Mouse (Mus musculus) cerebellum, adult 11 months (tissue): ENCODE data around the gene Ammecr1.

Source experiments
- DNase-seq: peaks from one replicate; pipeline ENCODE4 v3.0.0; 2022

Ammecr1 gene

DNA sequence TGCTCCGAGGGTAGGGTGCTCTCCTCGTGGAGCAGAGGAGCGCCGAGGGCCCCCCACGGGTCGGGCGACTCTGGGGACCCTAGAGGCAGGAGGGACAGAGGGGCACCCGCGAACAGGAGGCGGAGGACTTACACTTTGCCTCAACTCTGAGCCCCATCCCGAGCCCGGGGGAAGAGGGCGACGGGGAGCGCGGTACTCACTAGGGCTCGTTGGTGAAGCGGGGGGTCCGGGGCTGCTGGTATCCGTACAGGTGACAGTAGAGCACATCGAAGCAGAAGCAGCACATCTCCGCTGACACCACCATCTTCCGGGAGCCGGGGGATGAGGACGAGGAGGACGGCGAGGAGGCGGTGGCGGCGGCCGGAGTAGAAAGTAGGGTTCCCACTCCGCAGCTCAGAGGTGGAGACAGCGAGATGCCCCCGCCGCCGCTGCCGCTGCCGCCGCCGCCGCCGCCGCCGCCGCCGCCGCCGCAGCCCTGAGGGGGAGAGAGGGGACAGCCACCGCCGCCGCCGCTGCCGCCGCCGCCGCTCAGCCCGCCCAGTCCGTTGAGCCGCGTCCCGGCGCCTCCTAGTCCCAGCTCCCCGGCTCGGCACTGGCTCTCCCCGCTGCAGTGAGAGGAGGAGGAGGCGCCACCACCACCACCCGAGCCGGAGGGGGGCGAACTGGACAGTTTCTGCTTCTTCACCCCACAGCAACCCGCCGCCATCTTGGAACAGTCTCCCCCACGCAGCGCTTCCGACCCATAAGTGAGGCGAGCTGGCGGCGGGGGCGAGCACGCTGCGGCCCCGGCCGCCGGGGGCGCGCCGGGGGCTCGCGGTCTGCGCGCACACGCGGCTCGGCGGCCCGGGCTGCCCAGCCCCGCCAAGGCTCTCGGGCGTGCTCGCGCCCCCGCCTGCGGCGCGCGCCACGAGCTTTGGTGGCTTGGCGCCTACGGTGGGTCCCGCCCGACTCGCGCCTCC, at the start of gene Ammecr1:
Gene Ammecr1, minus strand, starts transcription at position 721 of the 959 bp plus-strand sequence.
- peak; percentile 72 for DNase-seq

- DNase-seq = no peak
These were observed 47.6 kb upstream of the Ammecr1 start for GRCm38 (mm10) chrX:143014118-143014517.

- no peak for DNase-seq
These were observed 45.8 kb upstream of the Ammecr1 start for GRCm38 (mm10) chrX:143012334-143012733.

DNA sequence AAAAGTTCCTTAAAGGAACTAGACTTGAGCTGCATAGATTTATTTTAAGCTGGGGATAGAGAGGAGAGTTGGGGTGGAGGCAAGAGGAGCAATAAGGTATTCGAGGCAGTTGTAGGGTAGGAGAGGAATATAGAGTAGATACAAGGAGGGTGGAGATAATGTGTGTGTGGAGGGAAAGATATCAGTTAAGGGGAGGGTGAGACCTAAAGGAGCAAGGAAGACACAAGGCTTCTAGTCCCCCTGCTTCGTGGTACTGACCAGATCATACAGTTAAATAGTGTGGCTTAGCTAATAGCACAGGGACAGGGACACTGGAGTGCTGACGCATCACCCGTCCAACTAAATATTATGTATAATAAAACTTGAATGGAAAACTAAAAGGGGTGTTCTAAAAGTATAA, 45.3 kb upstream of the Ammecr1 start:
- DNase-seq = no peak

- DNase-seq = no peak
These were observed 37.8 kb upstream of the Ammecr1 start for GRCm38 (mm10) chrX:143004131-143004846.

GRCm38 (mm10) chrX:142997214-142997613, 30.7 kb upstream of the Ammecr1 start:
- no peak for DNase-seq

- DNase-seq = no peak
These were observed 28.0 kb upstream of the Ammecr1 start for GRCm38 (mm10) chrX:142994514-142994913.

DNA sequence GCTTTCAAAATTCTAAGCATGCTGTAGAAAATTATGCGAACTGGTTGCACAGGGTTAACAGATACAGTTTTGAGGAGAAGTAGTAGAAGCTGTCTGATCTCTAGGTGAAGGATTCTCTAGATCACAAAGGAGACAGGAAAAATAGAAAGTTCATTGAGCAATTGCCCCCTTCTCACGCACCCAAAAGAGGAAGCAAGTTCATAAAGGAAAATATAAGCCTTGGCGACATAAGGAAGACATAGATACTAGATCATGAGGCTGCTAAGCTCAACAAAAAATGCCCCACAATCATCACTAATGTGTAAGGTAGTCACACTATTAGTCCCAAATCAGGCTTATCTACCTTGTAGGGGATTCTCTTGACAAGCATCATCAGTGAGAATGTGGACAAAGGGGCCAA, 17.6 kb upstream of the Ammecr1 start:
- no peak for DNase-seq

- DNase-seq = no peak
These were observed 17.1 kb upstream of the Ammecr1 start for GRCm38 (mm10) chrX:142983638-142984037.

- DNase-seq = no peak
These were observed 15.1 kb upstream of the Ammecr1 start for GRCm38 (mm10) chrX:142981530-142982130.

GRCm38 (mm10) chrX:142980855-142981529, 14.5 kb upstream of the Ammecr1 start:
- no peak for DNase-seq

- no peak for DNase-seq
These were observed 12.7 kb upstream of the Ammecr1 start for GRCm38 (mm10) chrX:142979224-142979623.

DNA sequence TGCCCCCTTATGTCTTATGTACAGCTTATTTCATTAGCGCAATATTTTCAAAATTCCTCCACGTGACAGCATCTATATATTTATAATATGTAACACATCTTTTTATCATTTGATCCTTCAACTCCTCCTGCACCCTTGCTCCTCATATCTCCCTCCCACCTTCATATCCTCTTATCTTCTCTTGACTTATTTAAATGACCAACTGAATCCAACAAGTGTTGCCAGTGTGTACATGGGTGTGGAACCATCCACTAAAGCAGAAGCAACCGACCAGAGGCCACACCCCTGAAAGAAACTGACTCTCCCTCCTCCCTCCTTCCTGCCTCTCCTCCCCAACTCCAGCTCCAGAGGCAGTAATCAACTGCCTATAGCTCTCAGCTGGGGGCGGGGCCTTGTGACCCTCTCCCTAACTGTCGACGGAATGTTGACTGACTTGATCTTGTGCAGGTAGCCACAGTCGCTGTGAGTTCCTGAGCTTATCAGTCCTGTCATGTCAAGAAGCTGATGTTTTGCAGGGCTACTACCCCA, 6.0 kb upstream of the Ammecr1 start:
- no peak for DNase-seq

- DNase-seq = no peak
These were observed 5.2 kb upstream of the Ammecr1 start for GRCm38 (mm10) chrX:142971759-142972158.

DNA sequence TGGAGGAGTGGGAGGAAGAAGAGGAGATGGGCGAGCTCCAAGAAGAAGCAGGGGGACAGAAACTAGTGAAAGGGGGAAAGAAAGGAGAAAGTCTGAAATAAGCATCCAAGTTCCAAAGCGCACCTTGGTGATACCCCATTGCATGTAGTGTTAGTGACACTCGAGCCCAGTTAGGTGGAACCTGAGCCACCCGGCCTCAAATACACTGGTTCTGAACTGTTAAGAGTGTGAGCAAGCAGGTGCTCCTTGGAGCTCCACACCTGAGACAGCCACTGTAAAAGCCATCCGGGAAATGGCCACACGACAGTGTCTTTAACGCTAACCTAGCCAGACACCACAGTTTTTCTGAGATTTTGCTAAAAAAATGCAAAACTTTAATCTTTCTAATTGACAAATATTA, 539 bp upstream of the Ammecr1 start:
- DNase-seq = peak; percentile 14

DNA sequence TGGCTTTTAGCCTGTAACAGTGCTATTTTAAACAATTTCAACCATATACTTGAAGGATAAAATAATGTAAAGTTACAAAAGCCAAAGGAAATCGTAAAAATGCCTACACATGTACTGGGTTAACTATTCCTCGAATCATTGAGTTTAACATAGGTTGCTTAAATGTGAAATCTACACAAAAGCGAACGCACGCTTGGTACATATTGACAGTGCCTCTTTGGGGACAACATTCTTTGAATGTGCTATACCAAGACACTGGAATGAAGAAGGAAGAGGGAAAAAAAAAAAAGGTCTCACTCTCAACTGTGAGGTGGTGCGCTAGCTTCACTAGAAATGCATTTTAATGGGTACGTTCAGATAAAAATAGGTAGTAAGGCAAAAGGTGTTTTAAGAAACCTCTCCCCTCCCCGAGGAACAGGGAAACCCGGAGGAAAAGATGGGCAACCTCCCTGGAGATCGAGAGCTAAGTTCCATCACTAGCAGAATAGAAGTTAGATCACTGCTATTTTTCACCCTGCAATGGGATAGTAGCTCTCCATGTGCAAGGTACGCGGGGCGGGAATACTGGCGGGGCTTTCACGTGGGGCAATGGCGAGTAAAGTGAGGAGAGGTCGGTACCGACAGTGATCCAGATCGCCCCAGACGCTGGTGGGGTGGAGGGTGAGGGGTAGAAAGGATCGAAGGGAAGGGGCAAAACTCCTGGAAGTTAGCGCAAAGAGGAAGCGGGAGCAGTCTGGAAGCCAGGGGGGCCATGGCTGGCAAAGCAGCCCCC, 1.1 kb downstream of the Ammecr1 start:
- DNase-seq = no peak

DNA sequence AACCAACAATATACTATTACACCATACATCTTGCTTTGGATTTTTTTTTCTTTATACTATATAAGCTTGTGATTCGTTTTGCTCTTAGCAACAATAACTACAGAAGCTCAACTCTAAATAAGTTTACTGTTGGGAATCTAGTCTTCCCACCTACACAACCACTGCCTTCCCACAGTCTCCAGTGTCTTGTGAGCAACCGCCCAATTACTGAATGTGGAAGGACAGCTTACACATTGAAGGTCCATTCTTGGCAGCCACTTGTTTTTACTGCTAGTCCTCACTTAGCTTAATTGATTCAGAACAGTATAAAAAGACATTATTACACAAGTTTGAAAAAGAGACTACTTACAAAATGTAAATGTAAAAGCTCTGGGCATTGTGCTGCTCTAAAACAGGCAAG, 6.1 kb downstream of the Ammecr1 start:
- no peak for DNase-seq

GRCm38 (mm10) chrX:142959674-142960307, 6.7 kb downstream of the Ammecr1 start:
- DNase-seq = no peak

- DNase-seq = no peak
These were observed 38.1 kb downstream of the Ammecr1 start for GRCm38 (mm10) chrX:142928430-142928829.

DNA sequence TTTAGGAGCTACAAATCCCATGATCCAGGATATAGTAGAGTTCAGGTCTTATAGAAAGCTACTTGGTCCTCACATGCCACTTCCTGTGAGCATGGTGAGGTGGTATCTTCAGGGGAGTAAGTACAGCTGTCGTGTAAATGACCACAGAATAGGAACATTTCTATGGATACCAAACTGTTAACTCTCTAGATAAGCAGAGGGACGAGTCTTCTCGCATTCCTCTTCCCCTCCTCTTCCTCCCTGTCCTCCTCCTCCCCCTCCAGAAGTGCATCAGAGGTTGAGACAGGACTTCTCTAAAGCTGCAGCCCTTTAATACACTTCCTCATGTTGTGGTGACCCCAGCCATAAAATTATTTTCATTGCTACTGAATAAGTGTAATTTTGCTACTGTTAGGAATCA, 49.1 kb downstream of the Ammecr1 start:
- no peak for DNase-seq

GRCm38 (mm10) chrX:142916719-142917118, 49.8 kb downstream of the Ammecr1 start:
- no peak for DNase-seq
